Mouse (Mus musculus) heart, postnatal 0 days (tissue): ENCODE measurements at regions not wholly inside any gene's neighbourhood (a gene's known extent, or its start where the extent isn't known, plus 50 kb on each side); places are given as distances from the start of the nearest gene placed in this dataset.

Source experiments
- ATAC-seq: fragments of 200-750 bp; cut with Nextera tagmentation; 2 replicates; pipeline ENCODE4 v1.8.0; 2017; ENCODE audit warnings: low read depth, moderate number of reproducible peaks, moderate library complexity; ENCODE audit not compliant: insufficient read depth
- DNase-seq: peaks from one replicate; pipeline ENCODE4 v3.0.0-alpha.2; 2016; ENCODE audit warnings: low spot score
- H3K27ac ChIP-seq: fragments of 300-500 bp; sonication (generic); 2 replicates; pipeline ENCODE4 v1.5.1; 2014; ENCODE audit warnings: low read depth, mild to moderate bottlenecking
- H3K27me3 ChIP-seq: fragments of 300-500 bp; sonication (generic); 2 replicates; pipeline ENCODE4 v1.6.1; 2014; ENCODE audit warnings: low read length, mixed read lengths; ENCODE audit not compliant: control insufficient read depth, insufficient read depth
- H3K36me3 ChIP-seq: fragments of 300-500 bp; sonication (generic); replicated peaks from 2 replicates; pipeline ENCODE4 v1.6.1; 2014; ENCODE audit warnings: low read length, mixed read lengths; ENCODE audit not compliant: control insufficient read depth, insufficient read depth
- H3K4me1 ChIP-seq: fragments of 300-500 bp; sonication (generic); 2 replicates; pipeline ENCODE4 v1.6.1; 2014; ENCODE audit warnings: antibody characterized with exemption; ENCODE audit not compliant: control insufficient read depth, insufficient read depth
- H3K4me2 ChIP-seq: fragments of 300-500 bp; sonication (generic); 2 replicates; pipeline ENCODE4 v1.6.1; 2014; ENCODE audit warnings: low read depth, mild to moderate bottlenecking, low read length, moderate library complexity
- H3K4me3 ChIP-seq: fragments of 300-500 bp; sonication (generic); 2 replicates; pipeline ENCODE4 v1.5.1; 2014; ENCODE audit warnings: low read depth, low read length
- H3K9ac ChIP-seq: fragments of 300-500 bp; sonication (generic); replicated peaks from 2 replicates; pipeline ENCODE4 v1.6.1; 2014; ENCODE audit warnings: low read depth, low read length, mixed read lengths
- H3K9me3 ChIP-seq: fragments of 300-500 bp; sonication (generic); replicated peaks from 2 replicates; pipeline ENCODE4 v1.6.1; 2016; ENCODE audit warnings: low read length; ENCODE audit not compliant: control insufficient read depth
- CTCF ChIP-seq: IDR thresholded peaks from 2 replicates; pipeline ENCODE4 v1.5.1; 2016; ENCODE audit warnings: antibody characterized with exemption, control low read depth, low read depth
- EP300 ChIP-seq: IDR thresholded peaks from 2 replicates; pipeline ENCODE4 v1.6.1; 2016; ENCODE audit warnings: antibody characterized with exemption, low read depth
- WGBS: fragments of 180-500 bp; shearing (Covaris S2); extraction: QIAGEN DNeasy Blood & Tissue Kit; methylation state at CpG from one replicate; pipeline ENCODE4 v1.1.7; 2014; 5-methylcytosine and 5-hydroxymethylcytosine counted together

- Histone ChIP-seq H3K9ac (no peak overlapping the region), H3K4me3 (no peak overlapping the region), H3K4me1 (no peaks in the 10 kb centered on the region), H3K27ac (no peak overlapping the region), H3K9me3 (no peaks in the 10 kb centered on the region), H3K4me2 (no peak overlapping the region), H3K27me3 (no peaks in the 10 kb centered on the region), H3K36me3 (no peaks in the 10 kb centered on the region)
- DNase-seq (no peak), ATAC-seq (no peak)
- TF ChIP-seq EP300 (no peak), CTCF (peak; percentile 21; the same call in 1 of the 2 replicates)
- WGBS, result 57% methylated on average over 3 of the region's 3 CpGs
Measured at GRCm38 (mm10) chr3:128206948-128207347, 310.8 kb upstream of the Fam241a start.

GRCm38 (mm10) chr3:128206483-128206882, 310.4 kb upstream of the Fam241a start:
- no peaks in the 10 kb centered on the region for H3K9me3 ChIP-seq
- 79% methylated on average over 1 of the region's 1 CpGs for WGBS
- H3K4me1 ChIP-seq, result no peaks in the 10 kb centered on the region
- no peaks in the 10 kb centered on the region for H3K27me3 ChIP-seq
- no peak overlapping the region for H3K4me2 ChIP-seq
- TF ChIP-seq CTCF (no peak), EP300 (no peak)
- no peak for DNase-seq
- H3K9ac ChIP-seq, result no peak overlapping the region
- no peak overlapping the region for H3K27ac ChIP-seq
- H3K4me3 ChIP-seq, result no peak overlapping the region
- no peak for ATAC-seq
- no peaks in the 10 kb centered on the region for H3K36me3 ChIP-seq

GRCm38 (mm10) chr3:128200574-128201235, 304.6 kb upstream of the Fam241a start:
- TF ChIP-seq EP300, result no peak
- TF ChIP-seq CTCF, result no peak
- Histone ChIP-seq H3K27ac (no peak overlapping the region), H3K9me3 (no peaks in the 10 kb centered on the region), H3K36me3 (no peaks in the 10 kb centered on the region), H3K4me3 (no peak overlapping the region), H3K9ac (no peak overlapping the region), H3K4me2 (no peak overlapping the region), H3K4me1 (no peaks in the 10 kb centered on the region), H3K27me3 (no peaks in the 10 kb centered on the region)
- DNase-seq (no peak), ATAC-seq (no peak)
- 73% methylated on average over 5 of the region's 5 CpGs for WGBS

GRCm38 (mm10) chr3:128199466-128199865, 303.3 kb upstream of the Fam241a start:
- no peaks in the 10 kb centered on the region for H3K4me1 ChIP-seq
- no peaks in the 10 kb centered on the region for H3K9me3 ChIP-seq
- TF ChIP-seq EP300, result no peak
- TF ChIP-seq CTCF, result no peak
- DNase-seq (no peak), ATAC-seq (no peak)
- no peak overlapping the region for H3K4me2 ChIP-seq
- no peak overlapping the region for H3K27ac ChIP-seq
- H3K36me3 ChIP-seq, result no peaks in the 10 kb centered on the region
- H3K4me3 ChIP-seq, result no peak overlapping the region
- WGBS, result 71% methylated on average over 2 of the region's 2 CpGs
- no peak overlapping the region for H3K9ac ChIP-seq
- H3K27me3 ChIP-seq, result no peaks in the 10 kb centered on the region

GRCm38 (mm10) chr3:128192046-128192800, 296.1 kb upstream of the Fam241a start:
- DNase-seq (no peak), ATAC-seq (no peak)
- TF ChIP-seq CTCF (no peak), EP300 (no peak)
- Histone ChIP-seq H3K4me1 (no peaks in the 10 kb centered on the region; the same call in 1 of the 2 replicates), H3K36me3 (no peaks in the 10 kb centered on the region), H3K4me2 (no peak overlapping the region), H3K4me3 (no peak overlapping the region), H3K9ac (no peak overlapping the region), H3K27ac (no peak overlapping the region), H3K9me3 (no peaks in the 10 kb centered on the region), H3K27me3 (no peaks in the 10 kb centered on the region)
- 30% methylated on average over 17 of the region's 17 CpGs for WGBS
